Mouse (Mus musculus) adrenal gland, postnatal 25 days (tissue): Measurements from ENCODE around the gene Pcolce2. TPM values are rescaled to one million over a fixed set of nuclear protein-coding genes. Genes with fewer than 3 reads are reported as not detected.
A peak's percentile ranks its signal among the peaks of the same experiment; 100 is the strongest.
"Not testable (repeated sequence)": the region's sequence is repeated elsewhere in the genome, so short reads cannot be mapped to it uniquely, and the experiment has no call there.

Source experiments
- DNase-seq: peaks from one replicate; pipeline ENCODE4 v3.0.0; 2021; ENCODE audit warnings: mixed read lengths
- long read RNA-seq: library from polyadenylated mRNA; stranded (forward); transcript quantifications from one replicate; pipeline ENCODE4 v2.0.0, GENCODE M21; 2021
- total RNA-seq: library from RNA; stranded (reverse); gene quantifications from 2 replicates; pipeline ENCODE4 v1.2.3, GENCODE M21; 2021

Pcolce2 gene
- total RNA-seq: 2.2 and 3.2 TPM in 2 replicates
- long read RNA-seq, full-length matches to known transcripts: 2 of 3 reads
- long read RNA-seq, partial matches to known transcripts: 0 of 3 reads
- long read RNA-seq, other reads (novel, unspliced or antisense): 1 of 3 reads

DNA sequence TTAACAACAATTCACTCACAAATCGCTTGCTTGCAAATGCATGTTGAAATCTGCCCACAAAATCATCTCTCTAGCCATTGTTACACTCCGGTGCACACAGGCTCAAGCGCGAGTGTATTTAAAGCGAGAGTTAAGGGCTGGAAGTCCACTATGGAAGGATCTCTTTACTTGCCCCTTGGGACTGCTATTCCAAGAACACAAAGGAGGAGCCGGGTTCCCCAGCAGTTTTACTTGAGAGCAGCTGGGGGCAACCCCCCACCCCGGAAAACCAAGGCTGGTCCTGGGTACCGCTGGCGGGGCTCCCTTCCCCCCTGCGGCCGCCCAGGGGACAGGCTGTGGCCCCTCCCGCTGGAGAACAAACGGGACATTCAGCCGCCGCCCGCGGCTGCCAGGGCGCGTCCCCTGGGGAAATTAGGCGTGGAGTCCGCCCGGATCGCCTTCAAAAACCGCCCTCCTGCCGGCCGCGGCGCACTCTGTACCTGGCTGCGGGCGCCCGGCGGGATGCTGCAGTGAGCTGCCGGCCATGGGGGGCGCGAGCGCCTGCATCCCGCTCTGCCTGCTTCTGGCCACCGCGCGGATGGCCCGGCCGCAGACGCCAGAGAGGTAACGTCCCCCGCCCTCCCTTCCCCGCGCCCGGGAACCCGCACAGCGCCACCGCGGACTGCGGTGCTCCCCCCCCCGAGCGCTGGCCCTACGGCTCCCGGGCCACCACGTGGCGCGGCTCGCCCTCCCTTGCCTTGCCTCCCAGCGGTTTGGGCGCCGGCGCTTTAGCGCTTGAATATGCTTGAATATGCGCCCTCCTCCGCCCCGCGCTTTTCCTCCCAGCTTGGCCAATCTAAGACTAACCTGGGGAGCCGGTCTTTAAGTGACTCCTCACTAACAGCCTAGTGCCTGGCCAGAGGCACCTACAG lies at the start of gene Pcolce2:
TSS of gene Pcolce2 (plus strand) at position 331 of the 911 bp plus-strand sequence.
- DNase-seq: peak; percentile 50

- no peak for DNase-seq
These were observed 49.3 kb upstream of the Pcolce2 start for GRCm38 (mm10) chr9:95588070-95588469.

GRCm38 (mm10) chr9:95594291-95594690 lies 43.1 kb upstream of the Pcolce2 start:
- DNase-seq: no peak

DNA sequence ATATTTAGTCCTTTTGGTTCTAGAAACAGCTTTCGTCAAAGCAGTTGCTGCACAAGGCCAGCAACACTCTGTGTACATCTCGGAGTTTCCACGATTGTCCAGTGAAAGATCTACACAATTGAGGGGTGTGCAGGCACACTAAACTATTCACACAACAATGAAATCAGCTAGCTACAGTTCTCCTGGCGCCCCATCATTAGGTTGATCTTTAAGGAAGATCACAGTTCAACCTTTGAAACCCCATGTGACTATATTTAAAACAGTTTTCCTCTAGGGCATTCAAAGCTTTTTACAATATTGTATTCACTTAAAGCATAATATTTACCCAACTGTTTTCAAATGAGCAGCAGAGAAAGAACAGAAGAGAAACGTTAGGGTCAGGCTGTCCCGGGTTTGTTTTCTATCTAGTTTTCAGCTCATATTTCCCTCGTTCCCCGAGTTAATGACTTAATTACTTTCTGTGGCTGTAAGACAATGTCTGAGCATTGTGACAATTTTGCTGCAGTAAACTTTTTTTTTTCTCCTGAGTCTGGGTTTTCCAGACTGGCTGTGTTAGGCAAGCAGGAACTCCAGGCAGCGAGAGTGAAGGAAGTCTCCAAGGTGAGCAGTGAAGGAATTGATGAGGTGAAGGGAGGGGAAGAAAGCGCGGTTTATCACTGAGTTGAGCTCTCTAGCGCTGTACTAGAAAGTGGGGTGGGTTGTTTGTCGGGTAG lies 39.8 kb upstream of the Pcolce2 start:
- DNase-seq: no peak

GRCm38 (mm10) chr9:95598179-95598721 lies 39.2 kb upstream of the Pcolce2 start:
- DNase-seq: no peak

GRCm38 (mm10) chr9:95599399-95599798 lies 38.0 kb upstream of the Pcolce2 start:
- no peak for DNase-seq

DNA sequence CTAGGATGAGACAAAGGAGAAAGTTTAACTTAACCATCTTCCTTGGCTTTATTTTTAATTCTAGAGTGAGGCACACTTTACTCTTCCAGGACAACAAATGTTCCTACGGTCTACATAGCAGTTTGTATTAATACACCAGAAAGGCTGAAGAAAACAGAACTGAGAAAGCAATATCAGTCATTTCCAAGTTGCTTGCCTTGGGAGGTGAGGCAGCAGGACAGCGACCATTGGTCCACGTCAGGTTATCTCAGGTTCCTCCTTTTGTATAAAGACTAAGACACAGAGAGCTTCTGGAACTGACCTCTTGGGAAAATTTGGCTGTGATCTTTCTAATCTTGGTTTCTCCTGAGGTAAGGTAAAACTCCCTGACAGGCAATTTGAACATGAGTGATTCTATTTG lies 34.6 kb upstream of the Pcolce2 start:
- no peak for DNase-seq

DNA sequence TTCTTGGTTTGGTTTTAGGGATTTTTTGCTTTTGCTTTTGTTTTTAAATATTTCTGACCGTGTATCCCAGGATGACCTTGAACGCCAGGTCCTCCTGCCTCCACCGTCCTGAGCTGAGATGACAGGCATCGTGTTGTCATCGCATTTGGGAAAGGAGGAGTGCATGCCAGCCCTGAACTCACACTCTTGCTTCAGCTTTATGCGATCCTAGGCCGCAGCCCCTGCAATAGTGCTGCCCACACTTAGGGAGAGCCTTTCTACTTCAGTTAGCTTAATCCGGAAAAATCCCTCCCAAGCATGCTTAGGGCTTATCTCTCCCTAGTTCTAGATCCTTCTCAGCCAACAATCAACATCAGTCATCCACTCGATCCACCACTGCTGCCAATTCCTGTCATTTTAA lies 34.1 kb upstream of the Pcolce2 start:
- no peak for DNase-seq

- DNase-seq: no peak
These were observed 30.2 kb upstream of the Pcolce2 start for GRCm38 (mm10) chr9:95607196-95607595.

DNA sequence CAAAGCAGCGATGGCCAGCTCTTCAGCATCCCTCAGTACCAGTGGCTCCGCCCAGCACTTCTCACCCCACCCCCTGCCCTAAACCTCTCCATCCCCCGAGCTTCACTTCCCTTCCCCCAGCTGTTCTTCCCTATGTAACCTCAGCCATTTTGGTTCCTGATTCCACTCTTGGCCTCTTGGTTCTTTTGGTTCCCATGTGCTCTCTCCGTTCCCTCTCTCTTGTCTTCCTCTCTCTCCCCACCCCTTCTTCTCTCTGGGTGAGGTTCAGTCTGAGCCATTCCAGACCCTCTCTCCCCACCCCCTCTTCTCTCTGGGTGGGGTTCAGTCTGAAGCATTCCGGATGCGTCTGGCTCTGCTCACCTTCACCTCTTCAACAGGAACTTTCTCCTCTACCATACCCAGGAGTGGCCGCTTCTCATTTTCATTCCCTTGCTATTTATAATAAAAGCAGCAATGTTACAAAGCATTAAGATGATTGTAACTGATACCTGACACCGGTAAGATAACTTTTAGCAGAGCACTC lies 25.1 kb upstream of the Pcolce2 start:
- no peak for DNase-seq

DNA sequence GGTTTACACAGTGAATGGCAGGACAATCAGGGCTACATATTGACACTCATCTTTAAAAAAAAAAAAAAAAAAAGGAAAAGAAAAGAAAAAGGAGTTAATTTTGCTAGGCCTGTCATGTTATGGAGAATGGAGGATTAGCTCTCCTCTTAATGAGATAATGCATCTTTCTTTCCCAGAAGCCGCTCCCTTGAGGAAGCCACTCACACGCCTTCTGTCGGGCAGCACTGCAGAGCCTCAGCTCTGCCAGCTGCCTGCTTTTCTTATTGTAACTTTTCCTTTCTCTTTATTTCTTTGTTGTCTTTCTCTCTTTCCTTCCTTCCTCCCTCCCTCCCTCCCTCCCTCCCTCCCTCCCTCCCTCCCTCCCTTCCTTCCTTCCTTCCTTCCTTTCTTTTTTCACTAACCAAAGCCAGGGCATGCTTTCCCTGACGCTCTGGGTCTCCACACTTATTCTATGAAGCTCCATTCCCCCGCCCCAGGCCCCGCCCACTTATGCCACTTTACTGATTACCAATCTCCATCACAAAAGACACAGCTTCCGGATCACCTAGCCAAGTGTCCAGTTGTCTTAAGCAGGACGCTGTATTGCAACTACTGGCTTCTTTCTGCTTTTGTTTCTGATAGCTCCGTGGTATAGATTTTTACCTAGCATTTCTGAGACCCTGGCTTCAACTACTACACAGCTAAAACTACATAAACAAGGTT lies 23.8 kb upstream of the Pcolce2 start:
- DNase-seq: no peak

DNA sequence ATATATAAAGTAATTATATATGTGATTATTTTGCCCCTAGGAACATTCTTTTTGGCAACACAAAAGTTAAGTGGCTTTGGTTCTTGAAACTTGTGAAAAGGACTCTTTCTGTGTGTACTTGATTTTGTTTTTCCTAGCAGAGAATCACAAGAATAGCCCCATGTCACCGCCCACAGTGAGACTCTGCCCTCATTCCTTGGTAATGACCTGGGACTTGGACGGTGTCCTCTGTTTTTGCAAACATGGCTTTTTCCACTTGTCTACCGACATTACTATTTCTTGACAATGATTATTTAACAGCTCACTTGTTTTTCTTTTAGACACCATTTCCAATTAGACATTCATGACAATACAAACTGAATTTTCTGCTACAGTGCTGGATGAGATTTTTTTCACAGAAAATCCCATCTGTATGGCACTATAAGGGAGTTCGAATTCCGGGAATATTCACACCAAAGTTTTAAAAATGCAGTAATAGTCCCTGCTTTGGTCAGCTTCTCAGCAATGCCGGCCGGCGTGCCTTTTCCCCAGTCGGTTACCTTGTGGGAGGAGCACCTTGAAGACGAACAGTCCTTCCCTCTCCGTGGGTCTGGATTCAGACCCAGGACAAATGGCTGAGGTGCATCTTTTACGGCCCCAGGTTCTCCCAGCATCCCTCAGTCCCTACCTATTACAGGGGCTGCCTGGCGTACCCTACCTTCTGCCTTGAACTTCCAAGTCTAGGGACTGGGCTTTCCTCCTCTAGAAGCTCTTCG lies 22.4 kb upstream of the Pcolce2 start:
- no peak for DNase-seq

- DNase-seq: no peak
These were observed 21.4 kb upstream of the Pcolce2 start for GRCm38 (mm10) chr9:95615961-95616360.

- no peak for DNase-seq
These were observed 18.8 kb upstream of the Pcolce2 start for GRCm38 (mm10) chr9:95618572-95618971.

- no peak for DNase-seq
These were observed 13.3 kb upstream of the Pcolce2 start for GRCm38 (mm10) chr9:95624072-95624471.

DNA sequence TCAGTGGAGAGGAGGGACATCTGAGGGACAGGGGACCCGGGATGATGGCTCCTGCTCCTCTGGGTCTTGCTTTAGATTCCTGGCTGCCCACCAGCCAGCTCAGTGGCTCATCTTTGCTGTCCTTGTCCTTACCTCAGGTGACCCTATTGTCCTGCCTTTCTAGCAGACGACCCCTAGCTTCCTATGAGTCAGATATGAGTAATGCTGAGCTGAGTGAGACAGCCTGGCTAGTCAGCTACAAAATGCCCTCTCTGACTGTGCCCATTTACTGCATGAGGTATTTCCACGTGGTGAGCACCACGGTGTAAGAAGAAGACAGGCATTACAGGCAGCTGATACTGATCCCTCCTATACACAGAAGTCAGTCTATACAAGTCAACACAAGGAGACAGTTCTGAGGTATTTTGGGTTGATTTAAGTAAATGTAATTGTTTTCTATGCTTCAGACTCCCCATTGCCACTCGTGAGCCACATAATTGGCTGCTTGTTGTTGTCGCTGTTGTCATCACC lies 8.9 kb upstream of the Pcolce2 start:
- no peak for DNase-seq

GRCm38 (mm10) chr9:95629561-95629960 lies 7.8 kb upstream of the Pcolce2 start:
- DNase-seq: not testable (repeated sequence)

- no peak for DNase-seq
These were observed 1.0 kb upstream of the Pcolce2 start for GRCm38 (mm10) chr9:95636395-95636794.

- DNase-seq: no peak
These were observed 2.5 kb downstream of the Pcolce2 start for GRCm38 (mm10) chr9:95639919-95640318.

- peak; percentile 11 for DNase-seq
These were observed 8.5 kb downstream of the Pcolce2 start for GRCm38 (mm10) chr9:95645926-95646325.

DNA sequence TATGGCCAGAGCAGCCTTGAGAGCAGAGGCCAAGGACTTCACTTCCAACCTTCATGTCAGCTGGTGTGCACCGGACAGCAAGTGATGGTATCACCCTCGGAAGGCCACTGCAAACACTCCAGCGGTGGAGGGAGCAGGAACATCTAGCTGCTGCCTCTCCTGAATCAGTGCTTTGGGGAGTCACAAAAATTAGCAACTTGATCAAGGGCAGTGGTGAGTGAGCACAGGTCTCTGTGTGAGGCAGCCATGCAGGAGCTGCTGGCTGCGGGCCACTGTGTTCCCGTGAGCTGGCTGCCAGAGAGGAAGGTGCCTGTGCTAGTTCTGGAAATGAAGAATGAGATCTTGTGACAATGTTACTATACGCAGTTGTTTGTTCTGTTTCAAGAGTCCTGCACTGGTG lies 16.0 kb downstream of the Pcolce2 start:
- DNase-seq: peak; percentile 16
